Mouse (Mus musculus) midbrain, embryonic 14.5 days (tissue): Measurements from ENCODE around the gene Arhgef3. TPM values are rescaled to one million over a fixed set of nuclear protein-coding genes. Genes with fewer than 3 reads are reported as not detected.

Experiments
- ATAC-seq: fragments of 200-750 bp; cut with Nextera tagmentation; 2 replicates; pipeline ENCODE4 v1.8.0; 2017; ENCODE audit warnings: moderate number of reproducible peaks, moderate library complexity; ENCODE audit not compliant: low FRiP score, low TSS enrichment
- DNase-seq: peaks from one replicate; pipeline ENCODE4 v3.0.0-alpha.2; 2015
- H3K27ac ChIP-seq: fragments of 300-500 bp; sonication (generic); replicated peaks from 2 replicates; pipeline ENCODE4 v1.5.1; 2014; ENCODE audit warnings: mild to moderate bottlenecking, low read depth, low read length, moderate library complexity
- H3K27me3 ChIP-seq: fragments of 300-500 bp; sonication (generic); 2 replicates; pipeline ENCODE4 v1.6.1; 2014; ENCODE audit warnings: low read length, control low read depth, mixed read lengths; ENCODE audit not compliant: control insufficient read depth, insufficient read depth
- H3K36me3 ChIP-seq: fragments of 300-500 bp; sonication (generic); 2 replicates; pipeline ENCODE4 v1.6.1; 2014; ENCODE audit warnings: low read length, control low read depth; ENCODE audit not compliant: control insufficient read depth, insufficient read depth
- H3K4me1 ChIP-seq: fragments of 300-500 bp; sonication (generic); 2 replicates; pipeline ENCODE4 v1.6.1; 2014; ENCODE audit warnings: mild to moderate bottlenecking, antibody characterized with exemption, low read length, control low read depth; ENCODE audit not compliant: control insufficient read depth, insufficient read depth
- H3K4me2 ChIP-seq: fragments of 300-500 bp; sonication (generic); 2 replicates; pipeline ENCODE4 v1.6.1; 2014; ENCODE audit warnings: mild to moderate bottlenecking, low read length, moderate library complexity
- H3K4me3 ChIP-seq: fragments of 300-500 bp; sonication (generic); replicated peaks from 2 replicates; pipeline ENCODE4 v1.5.1; 2014; ENCODE audit warnings: low read depth, low read length
- H3K9ac ChIP-seq: fragments of 300-500 bp; sonication (generic); replicated peaks from 2 replicates; pipeline ENCODE4 v1.6.1; 2014; ENCODE audit warnings: mild to moderate bottlenecking, low read length, moderate library complexity
- H3K9me3 ChIP-seq: fragments of 300-500 bp; sonication (generic); 2 replicates; pipeline ENCODE4 v1.6.1; 2016; ENCODE audit warnings: low read length, control low read depth, mixed read lengths; ENCODE audit not compliant: control insufficient read depth
- WGBS: fragments of 180-500 bp; shearing (Covaris S2); extraction: QIAGEN DNeasy Blood & Tissue Kit; methylation state at CpG from one replicate; pipeline ENCODE4 v1.1.7; 2014; 5-methylcytosine and 5-hydroxymethylcytosine counted together
- polyA plus RNA-seq: library from polyadenylated mRNA; unstranded; fragments of >200 nt; fragmentation: Nextera tagmentation; extraction: Ambion mirVana; gene quantifications from 2 replicates; pipeline ENCODE4 v1.2.1, GENCODE M21; 2014

The Arhgef3 gene
- polyA plus RNA-seq, 1 experiment from 2014 or later, result 5.3 TPM

DNA sequence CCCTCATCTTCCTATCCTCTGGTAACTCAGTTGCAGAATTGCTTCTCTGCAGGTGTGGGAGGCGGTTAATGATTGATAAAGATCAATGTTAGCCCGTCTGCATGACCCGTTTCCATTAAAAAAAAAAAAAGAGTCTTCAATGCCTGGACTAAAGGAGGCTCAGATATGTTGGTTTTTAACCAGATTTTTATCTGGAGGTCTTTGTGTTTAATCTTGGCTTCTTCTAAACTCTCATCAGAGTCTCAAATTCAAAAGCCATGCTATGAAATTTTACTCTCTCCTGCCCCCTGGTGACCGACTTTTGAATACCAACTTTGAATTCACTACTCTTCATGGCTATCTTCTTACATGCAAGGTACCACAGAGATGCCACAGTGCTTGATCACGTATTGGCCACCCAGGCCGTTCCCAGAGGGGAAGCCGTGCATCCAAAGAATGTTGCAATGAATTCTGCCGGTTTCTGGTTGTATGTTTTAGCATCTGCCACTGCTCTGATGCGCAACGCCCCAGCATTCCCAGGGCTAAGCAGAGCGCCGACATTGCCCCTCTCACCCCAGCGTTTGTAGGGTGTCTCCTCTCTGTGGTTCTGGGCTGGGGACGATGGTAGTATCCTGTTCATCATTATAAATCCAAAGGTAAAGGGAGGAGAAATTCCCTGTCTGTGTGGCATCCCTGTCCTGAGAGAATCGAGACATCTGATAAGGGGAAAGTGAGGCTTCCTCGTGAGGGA lies 69.0 kb downstream of the Arhgef3 start:
- ATAC-seq, result no peak
- WGBS, result 67% methylated on average over 16 of the region's 16 CpGs

DNA sequence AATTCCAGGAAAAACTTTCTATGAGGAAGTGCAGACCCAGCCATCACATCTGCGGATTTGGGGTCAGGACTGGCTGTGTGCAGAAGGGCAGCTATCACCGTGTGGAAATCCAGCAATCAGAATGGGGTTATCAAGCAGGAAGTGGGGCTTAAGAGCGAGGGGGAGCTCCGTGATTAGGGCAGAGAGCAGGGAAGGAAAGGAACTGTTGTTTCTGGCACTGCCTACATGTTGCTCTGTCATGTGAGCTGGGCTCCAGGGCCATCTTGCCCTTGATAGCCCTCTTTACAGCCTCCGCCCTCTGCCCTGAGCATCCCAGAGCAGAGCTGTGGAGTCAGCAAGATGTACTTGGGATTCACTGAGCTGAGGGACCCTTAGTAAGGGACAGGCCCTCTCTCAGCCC lies 71.2 kb downstream of the Arhgef3 start:
- no peaks in the 10 kb centered on the region for H3K36me3 ChIP-seq
- ATAC-seq (no peak), DNase-seq (no peak)
- H3K4me3 ChIP-seq, result no peak overlapping the region
- no peak overlapping the region for H3K4me2 ChIP-seq
- no peaks in the 10 kb centered on the region for H3K9me3 ChIP-seq
- H3K27me3 ChIP-seq, result no peaks in the 10 kb centered on the region
- H3K9ac ChIP-seq, result no peak overlapping the region
- WGBS, result 81% methylated on average over 5 of the region's 5 CpGs
- no peak overlapping the region for H3K27ac ChIP-seq
- H3K4me1 ChIP-seq, result no peaks in the 10 kb centered on the region

More for the DNA sequence above, 69.0 kb downstream of the Arhgef3 start:
- Histone ChIP-seq H3K36me3 (no peaks in the 10 kb centered on the region), H3K27ac (no peak overlapping the region), H3K4me3 (no peak overlapping the region), H3K4me2 (no peak overlapping the region), H3K9me3 (no peaks in the 10 kb centered on the region), H3K4me1 (no peaks in the 10 kb centered on the region), H3K27me3 (no peaks in the 10 kb centered on the region), H3K9ac (no peak overlapping the region)
- DNase-seq, result peak; percentile 79

DNA sequence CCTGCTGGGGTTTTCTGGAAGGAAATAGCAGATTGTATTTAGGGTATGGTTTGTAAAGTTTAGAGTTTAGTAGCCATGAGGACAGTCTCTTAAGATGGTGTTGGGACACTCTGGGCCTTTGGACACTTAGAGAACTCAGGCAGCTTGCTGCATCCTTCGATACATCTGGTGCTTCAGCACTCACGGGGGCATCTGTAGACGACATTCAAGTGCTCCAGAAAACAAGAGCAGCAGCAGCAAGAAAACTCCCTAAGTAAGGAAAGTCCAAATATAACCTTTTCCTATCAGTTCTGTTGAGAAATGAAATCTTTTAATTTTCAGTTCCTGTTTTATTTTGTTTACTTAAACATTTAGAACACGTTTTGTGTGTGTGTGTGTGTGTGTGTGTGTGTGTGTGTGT lies 71.9 kb downstream of the Arhgef3 start:
- ATAC-seq, result no peak
- H3K9me3 ChIP-seq, result no peaks in the 10 kb centered on the region
- no peak overlapping the region for H3K4me3 ChIP-seq
- H3K36me3 ChIP-seq, result no peaks in the 10 kb centered on the region
- no peak overlapping the region for H3K9ac ChIP-seq
- H3K4me2 ChIP-seq, result no peak overlapping the region
- 83% methylated on average over 4 of the region's 4 CpGs for whole genome bisulfite sequencing
- H3K27me3 ChIP-seq, result no peaks in the 10 kb centered on the region
- no peak overlapping the region for H3K27ac ChIP-seq
- no peak for DNase-seq
- no peaks in the 10 kb centered on the region for H3K4me1 ChIP-seq

DNA sequence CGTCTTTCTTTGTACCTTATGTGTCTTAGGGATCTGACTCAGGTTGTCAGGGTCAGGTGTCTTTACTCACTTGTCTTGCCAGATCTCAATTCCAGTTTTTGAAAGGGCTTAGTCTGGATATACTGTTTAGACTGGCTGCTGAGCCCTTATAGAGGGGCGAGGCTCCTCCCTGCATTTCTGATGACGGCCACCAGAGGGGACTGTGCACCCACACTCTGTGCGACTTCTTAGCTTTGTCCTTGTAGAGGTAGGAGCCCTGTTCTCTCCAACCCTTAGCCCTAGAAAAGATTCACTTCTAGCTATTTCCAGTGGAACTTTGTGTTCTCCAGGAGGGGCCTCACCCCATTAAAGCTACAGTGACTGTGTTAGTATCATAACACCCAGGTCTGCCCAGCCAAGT lies 72.3 kb downstream of the Arhgef3 start:
- ATAC-seq (peak; percentile 50; the same call in 1 of the 2 replicates), DNase-seq (peak; percentile 88)
- Histone ChIP-seq H3K36me3 (no peaks in the 10 kb centered on the region), H3K27ac (no peak overlapping the region), H3K27me3 (no peaks in the 10 kb centered on the region), H3K4me3 (no peak overlapping the region), H3K9me3 (no peaks in the 10 kb centered on the region), H3K4me2 (no peak overlapping the region), H3K9ac (no peak overlapping the region), H3K4me1 (no peaks in the 10 kb centered on the region)
- WGBS, result 9% methylated on average over 4 of the region's 4 CpGs

DNA sequence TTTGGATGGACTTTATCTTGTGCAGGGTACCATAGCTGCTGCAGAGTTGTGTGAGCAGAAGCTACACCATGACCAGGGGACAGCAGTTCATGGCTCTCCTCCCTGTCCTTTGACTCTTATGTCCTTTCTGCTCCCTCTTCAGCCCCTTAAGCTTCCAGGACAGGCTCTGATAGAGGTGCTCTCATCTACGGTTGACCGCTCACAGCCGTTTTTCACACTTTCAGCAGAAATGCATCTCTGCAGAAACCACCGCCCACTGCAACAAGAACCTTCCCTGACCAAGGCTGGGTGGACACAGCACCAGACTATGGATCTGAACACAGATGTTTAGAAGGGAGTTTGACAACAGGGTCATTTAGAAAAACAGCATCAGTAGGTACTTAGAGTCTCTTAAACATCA lies 73.2 kb downstream of the Arhgef3 start:
- Histone ChIP-seq H3K4me2 (no peak overlapping the region), H3K27ac (no peak overlapping the region), H3K9me3 (no peaks in the 10 kb centered on the region), H3K36me3 (no peaks in the 10 kb centered on the region), H3K27me3 (no peaks in the 10 kb centered on the region), H3K4me1 (no peaks in the 10 kb centered on the region), H3K4me3 (no peak overlapping the region), H3K9ac (no peak overlapping the region)
- 81% methylated on average over 4 of the region's 4 CpGs for WGBS
- DNase-seq (no peak), ATAC-seq (no peak)

DNA sequence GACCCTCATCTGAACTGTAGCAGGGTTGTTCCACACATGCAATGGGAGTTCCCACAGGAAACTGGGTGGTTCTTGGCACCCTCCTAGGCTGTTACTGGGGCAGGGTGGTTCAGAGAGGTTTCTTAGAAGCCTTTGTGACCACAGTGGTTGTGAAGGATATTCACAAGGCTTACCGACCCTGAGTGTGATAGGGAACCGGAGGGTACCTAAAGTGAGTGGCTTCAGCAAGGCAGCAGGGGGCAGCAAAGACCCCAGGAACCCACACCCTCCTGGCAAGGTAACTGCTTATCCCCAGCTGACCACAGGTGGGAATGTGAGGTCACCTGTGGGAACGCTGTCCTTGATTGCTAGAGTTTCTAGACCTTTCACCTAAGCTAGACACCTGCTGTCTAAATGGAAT lies 77.8 kb downstream of the Arhgef3 start:
- Histone ChIP-seq H3K27ac (no peak overlapping the region), H3K9me3 (no peaks in the 10 kb centered on the region), H3K4me1 (no peaks in the 10 kb centered on the region), H3K27me3 (no peaks in the 10 kb centered on the region), H3K36me3 (no peaks in the 10 kb centered on the region), H3K9ac (no peak overlapping the region), H3K4me2 (no peak overlapping the region), H3K4me3 (no peak overlapping the region)
- DNase-seq, result peak; percentile 30
- no peak for ATAC-seq
- 46% methylated on average over 3 of the region's 3 CpGs for WGBS

DNA sequence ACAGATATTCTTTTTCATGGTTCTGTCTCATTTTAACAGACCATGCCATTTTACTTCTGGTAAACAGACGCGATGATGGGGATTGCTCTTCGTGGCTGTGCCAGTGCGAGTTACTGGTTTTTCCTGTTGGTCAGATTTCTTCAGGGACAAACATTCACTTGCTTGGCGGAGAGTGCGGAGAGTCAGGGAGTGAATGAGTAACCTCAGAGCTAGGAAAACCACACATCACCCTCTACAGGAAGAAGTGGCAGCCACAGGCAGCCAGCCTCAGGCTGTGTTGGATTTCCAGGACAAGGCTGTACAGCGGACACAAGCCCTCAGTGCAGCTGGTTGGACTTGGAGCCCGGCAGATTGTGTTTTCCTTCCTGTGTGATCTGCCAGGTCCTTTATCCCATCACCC lies 82.3 kb downstream of the Arhgef3 start:
- Histone ChIP-seq H3K9ac (no peak overlapping the region), H3K9me3 (no peaks in the 10 kb centered on the region), H3K4me3 (no peak overlapping the region), H3K27ac (no peak overlapping the region), H3K4me2 (no peak overlapping the region), H3K36me3 (no peaks in the 10 kb centered on the region), H3K4me1 (no peaks in the 10 kb centered on the region), H3K27me3 (no peaks in the 10 kb centered on the region)
- DNase-seq (no peak), ATAC-seq (no peak)
- 94% methylated on average over 8 of the region's 8 CpGs for WGBS

DNA sequence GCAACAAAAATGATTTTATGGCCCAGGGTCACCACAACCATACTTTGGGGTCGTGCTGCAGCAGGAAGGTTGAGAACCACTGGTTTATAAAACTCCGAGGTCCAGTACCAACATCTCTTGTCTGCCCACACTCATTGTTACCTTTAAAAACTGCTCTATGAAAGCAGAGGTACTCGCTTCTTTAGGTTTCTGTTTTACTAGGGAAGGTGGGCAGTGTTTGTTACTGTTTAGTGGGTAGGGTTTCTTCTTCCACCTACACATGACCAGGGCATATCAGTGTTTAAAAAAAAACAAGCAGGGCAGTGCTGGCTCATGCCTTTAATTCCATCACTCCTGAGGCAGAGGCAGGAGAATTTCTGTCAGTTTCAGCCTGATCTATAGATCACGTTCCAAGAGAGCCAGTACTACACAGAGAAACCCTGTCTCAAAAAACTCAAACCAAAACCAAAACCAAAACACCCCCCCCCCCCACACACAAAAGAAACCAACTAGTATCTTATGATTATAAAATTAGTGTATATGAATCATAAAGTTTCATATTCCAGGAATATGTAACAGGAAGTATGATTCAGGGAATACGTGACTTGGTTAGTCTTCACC lies 83.9 kb downstream of the Arhgef3 start:
- no peaks in the 10 kb centered on the region for H3K4me1 ChIP-seq
- no peak overlapping the region for H3K27ac ChIP-seq
- H3K4me3 ChIP-seq, result no peak overlapping the region
- WGBS, result 89% methylated on average over 5 of the region's 5 CpGs
- ATAC-seq (no peak), DNase-seq (no peak)
- H3K9me3 ChIP-seq, result no peaks in the 10 kb centered on the region
- H3K36me3 ChIP-seq, result no peaks in the 10 kb centered on the region
- no peaks in the 10 kb centered on the region for H3K27me3 ChIP-seq
- H3K4me2 ChIP-seq, result no peak overlapping the region
- no peak overlapping the region for H3K9ac ChIP-seq

DNA sequence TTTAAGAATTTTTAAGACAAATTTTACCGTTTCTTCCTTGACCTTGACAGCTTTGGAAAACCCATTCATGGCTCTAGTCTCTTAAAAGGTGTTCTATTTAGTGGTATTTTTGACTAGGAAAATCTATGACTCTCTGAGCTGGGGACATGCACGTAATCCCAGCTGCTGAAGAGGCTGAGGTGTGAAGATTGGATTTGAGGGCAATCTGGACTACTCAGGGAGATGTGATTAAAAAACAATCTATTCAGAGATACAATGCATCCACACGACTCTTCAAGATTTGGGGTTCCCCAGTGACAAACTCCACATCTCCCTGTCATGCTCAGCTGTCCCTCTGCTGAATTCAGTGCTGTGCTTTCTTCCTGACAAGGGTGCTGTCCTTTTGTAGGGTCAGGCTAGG lies 84.4 kb downstream of the Arhgef3 start:
- H3K9ac ChIP-seq, result no peak overlapping the region

More for the DNA sequence above, 84.4 kb downstream of the Arhgef3 start:
- Histone ChIP-seq H3K36me3 (no peaks in the 10 kb centered on the region), H3K27ac (no peak overlapping the region), H3K4me3 (no peak overlapping the region), H3K9me3 (no peaks in the 10 kb centered on the region), H3K4me2 (no peak overlapping the region), H3K27me3 (no peaks in the 10 kb centered on the region), H3K4me1 (no peaks in the 10 kb centered on the region)
- ATAC-seq (no peak), DNase-seq (no peak)
- WGBS, result 75% methylated on average over 3 of the region's 3 CpGs
